Mouse (Mus musculus) E14TG2a.4 (cell line): ENCODE data around the gene Ttc39b.

ENCODE experiments used
- CTCF ChIP-seq: conservative IDR thresholded peaks from 2 replicates; pipeline ENCODE4 v1.5.1; 2014; ENCODE audit warnings: low read length
- NANOG ChIP-seq: IDR thresholded peaks from 2 replicates; pipeline ENCODE4 v1.6.1; 2014; ENCODE audit warnings: borderline replicate concordance, low read length, mixed read lengths

DNA sequence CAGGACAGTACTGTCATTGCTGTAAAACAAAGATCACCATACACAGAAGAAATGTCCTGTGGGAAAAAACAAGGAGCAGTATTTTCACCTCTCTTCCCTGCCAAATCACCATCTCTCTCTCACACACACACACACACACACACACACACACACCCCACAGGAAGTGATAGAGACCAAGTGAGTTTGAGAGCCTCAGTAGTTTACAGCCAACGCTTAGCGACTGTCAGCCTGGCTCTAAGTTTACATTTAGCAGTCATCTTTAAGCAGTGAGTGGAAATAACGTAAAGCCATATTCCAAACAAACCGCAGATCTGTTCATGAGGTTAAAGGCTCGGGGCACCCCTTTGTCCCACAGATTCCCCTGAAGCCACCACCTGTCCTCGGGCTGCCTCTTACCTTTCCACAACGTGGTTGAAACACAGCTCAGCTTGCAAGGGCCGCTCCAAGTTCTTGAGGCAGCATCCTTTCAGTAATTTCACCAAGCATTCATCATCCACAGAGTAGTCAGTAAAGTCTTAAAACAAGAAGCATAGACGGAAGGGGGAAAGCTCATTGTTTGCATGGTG is 91.7 kb downstream of the Ttc39b start:
- TF ChIP-seq CTCF (no peak), NANOG (no peak)
